Mouse (Mus musculus): ENCODE data around the gene Gm42674.

DNA sequence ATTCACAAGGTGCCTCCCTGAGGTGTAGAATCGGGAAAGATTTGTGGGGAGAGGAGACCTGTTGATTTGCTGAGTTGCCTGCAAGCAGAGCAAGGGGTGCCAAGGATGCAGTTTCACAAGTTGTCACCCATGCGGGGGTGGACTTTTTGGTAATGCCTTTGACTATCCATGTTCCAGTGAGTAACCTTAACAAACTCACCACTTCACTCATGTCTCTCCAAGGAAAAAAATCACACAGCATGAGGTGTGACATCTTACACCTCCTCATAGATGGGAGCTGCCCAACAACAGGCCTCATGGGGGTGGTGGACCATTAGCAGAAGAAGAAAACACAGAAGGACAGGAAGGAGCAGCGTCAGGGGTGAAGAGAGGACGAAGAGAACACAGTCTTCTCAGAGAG is 19.1 kb upstream of the Gm42674 start:
- TF ChIP-seq CTCF (IDR thresholded peaks at IDR 0.05) (no peak), EP300 (IDR thresholded peaks at IDR 0.05; ENCODE audit: insufficient read depth, low read depth, low read length) (no peak)
